Mouse (Mus musculus) frontal cortex, postnatal 36 days (tissue): ENCODE measurements around the gene Atf5.
A peak's percentile ranks its signal among the peaks of the same experiment; 100 is the strongest.

Experiments
- DNase-seq, 2 experiments: peaks; one replicate each; pipeline ENCODE4 v3.0.0; 2022; ENCODE audit warnings: low spot score in 2 of 2

The Atf5 gene

DNA sequence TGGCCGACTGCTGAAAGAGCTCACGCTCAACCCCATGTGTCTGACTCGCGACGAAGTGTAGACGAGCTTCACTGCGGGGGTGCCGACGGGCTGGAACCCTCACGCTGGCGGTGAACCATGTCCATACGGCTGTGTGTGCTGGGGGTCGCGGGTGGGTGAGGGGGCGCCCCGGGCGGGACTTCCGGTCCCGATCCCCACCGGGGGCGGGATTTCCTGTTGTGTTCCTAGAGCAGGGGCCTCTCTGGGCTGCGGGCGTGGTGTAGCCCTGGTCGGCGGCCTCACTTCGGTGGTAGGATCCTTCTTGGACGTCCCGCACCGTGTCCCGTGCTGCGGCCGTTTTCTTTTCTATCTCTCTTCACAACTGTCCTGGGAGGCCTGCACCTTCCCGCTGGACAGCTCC is 33.7 kb upstream of the Atf5 start:
- no peak for DNase-seq

DNA sequence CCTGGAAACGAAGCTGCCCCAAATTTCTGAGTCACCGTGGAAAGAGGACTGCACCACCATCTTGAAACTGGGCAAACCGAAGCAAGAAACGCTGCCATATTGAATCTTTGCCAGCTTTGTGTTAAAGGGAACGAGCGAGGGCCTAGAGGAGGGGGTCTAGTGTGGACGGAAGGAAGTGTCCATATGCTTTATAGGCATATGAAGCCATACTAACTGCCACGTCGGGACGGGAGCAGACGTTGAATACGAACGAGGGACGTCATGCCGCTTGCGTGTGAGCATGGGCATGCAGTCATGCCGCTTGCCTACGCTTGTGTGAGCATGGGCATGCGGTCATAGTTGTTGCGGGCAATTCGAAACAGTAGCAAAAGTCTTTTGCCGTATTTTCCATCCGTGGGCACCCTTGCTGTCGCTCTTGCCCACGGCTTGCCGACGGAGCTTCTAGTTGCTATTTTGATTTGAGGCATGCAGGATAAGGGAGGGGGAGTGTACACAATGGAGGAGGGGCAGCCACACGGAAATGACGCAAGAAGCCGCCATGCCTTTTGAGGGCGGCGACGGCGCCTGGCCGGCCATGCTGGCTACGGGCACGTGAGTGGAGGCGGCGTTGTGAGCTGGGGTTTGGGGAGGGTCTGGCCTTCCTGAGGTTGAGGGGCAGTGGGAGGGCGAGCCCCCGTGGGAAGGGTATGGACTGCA is 33.1 kb upstream of the Atf5 start:
- peak; percentile 92 to 94 for DNase-seq

DNA sequence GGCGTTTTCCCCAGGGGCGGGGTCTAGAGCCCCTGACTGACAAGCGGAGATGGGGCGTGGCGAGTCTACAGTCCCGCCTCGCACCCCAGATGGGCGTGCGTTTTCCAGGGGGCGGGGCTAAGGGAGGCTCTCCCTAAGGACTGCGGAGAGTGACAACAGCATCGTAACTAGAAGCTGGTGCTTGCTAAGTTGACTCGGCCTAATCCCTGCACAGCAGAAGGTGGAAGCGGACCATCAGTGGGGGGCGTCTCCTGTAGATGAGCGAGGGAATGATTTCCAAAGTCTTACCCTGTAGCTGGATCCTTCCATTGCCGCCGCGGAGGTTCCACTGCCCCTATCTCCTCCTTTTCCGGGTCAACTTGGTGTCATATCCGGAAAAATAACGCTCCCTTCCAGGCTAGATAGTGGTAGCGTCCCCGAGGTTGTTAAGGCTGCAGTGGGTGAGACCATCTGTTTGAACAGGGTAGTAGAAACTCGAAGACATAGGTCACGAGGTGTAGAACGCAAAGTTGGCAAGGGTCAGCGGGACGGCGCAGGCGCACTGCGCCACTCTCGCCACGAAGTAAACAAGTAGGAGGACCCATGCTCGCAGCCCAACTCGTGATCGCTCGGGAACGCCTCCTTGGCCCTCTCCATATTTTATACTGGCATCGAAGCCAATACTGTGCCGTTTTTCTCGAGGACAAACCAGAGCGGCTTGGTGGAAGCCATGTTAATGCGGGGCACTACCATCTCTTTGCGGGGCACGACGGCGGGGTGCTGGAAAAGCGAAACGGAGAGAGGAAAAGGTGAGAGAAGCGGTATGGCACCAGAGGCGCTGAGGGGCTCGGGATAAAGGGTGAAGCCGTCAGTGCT is 32.3 kb upstream of the Atf5 start, which contains the start of the genes Akt1s1 and Tbc1d17:
Gene Akt1s1 (plus strand): TSS at position 431 of the 855 bp plus-strand sequence.
Gene Tbc1d17 (minus strand): TSS at position 519 of the 855 bp plus-strand sequence.
- DNase-seq = peak; percentile 100

DNA sequence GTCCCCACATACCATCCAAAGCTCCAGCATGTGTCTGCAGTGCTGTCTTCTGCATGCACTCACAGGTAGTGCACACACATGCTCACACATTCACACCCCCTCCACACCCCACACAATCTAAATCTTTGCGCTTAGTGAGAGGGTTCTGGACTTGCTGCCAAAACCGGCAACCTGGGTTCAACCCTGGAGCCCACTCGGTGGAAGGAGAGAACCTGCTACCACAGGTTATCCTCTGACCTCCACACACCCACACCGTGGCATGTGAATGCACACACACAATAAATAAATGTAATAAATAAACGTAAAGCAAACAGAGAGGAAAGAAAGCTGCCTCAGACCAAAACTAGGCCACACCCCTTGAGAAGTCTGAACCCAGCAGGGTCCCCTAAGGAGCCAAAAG is 31.3 kb upstream of the Atf5 start:
- no peak for DNase-seq

DNA sequence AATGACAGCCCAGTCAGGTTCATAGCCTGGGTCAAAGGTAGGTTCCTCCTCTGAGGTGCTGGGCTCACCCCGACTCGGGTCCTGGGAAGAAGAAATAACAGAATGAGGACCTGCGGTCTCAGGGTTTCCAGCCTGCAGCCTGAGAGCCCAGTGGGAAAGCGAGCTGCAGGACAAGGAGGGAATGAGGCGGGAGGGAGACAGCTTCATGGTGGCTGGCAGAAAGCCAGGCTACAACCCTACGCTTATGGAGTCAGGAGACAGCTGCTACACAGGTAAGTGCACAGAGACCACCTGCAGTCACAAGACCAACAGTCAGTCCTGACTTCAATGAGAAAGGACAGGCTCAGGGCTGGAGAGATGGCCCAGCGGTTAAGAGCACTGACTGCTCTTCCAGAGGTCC is 30.3 kb upstream of the Atf5 start:
- DNase-seq = no peak

DNA sequence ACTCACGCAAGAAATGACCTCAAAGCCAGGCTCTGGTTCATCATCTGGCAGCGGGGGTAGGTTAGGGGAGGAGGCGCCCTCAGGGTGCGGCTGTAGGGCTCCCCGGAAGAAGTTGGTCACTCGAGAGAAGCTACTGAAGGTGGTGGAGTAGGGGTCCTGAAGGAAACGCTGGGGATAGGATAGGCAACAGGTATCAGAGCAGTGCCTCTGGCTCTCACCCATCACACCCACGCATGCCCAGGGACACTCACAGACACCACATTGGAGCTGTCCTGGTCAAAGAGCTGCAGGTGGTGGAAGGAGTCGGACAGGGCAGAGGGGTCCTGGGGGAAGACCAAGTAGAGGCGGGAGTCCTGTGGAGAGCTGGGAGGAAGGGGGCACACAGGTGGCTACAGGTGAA is 28.5 kb upstream of the Atf5 start:
- no peak for DNase-seq

DNA sequence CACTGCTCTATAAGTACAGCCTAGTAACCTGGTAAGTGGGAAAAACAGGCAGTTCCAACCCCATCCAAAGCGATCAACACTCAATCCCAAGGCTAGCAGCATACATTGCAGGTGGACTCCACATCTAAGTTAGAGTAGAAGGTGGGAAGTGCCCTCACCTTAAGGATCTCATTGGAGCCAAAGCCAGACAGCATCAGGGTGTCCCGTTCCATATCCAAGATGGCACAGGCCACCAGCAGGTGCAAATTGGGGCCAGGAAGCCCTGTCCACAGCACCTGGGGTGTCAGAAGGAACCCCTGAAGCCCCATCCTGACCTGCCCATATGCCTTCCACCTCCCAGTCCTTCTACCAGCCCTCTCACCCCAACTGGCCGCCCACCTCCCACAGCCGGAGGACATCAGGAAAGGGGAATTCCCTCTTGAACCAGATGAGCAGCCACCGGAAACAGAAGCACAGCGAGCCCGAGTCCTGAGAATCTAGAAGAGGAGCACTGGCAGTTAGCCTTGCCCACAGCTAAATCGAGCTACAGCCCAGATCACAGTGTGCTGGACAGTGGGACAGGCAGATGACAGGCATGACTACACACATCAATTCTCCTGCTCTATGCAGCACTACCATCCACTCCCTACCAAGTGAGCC is 25.5 kb upstream of the Atf5 start:
- DNase-seq = no peak

DNA sequence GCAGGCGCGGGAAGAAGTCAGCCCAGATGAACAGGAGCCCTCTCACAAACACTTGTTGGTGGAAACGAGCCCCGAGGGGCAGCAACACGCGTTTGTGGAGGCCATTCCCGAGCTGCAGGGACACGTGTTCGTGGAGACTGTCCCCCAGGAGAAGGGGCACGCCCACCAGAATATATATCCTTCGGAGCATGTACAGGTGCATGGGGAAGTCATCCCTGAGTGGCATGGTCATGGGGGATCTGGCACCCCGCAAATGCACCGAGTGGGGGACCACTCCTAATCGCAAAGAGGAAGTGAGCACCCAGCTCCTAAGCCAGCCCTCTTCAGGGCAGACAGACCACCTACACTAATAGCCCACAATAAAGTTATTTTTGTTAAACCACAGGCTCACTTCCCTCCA is 24.0 kb upstream of the Atf5 start:
- no peak for DNase-seq

DNA sequence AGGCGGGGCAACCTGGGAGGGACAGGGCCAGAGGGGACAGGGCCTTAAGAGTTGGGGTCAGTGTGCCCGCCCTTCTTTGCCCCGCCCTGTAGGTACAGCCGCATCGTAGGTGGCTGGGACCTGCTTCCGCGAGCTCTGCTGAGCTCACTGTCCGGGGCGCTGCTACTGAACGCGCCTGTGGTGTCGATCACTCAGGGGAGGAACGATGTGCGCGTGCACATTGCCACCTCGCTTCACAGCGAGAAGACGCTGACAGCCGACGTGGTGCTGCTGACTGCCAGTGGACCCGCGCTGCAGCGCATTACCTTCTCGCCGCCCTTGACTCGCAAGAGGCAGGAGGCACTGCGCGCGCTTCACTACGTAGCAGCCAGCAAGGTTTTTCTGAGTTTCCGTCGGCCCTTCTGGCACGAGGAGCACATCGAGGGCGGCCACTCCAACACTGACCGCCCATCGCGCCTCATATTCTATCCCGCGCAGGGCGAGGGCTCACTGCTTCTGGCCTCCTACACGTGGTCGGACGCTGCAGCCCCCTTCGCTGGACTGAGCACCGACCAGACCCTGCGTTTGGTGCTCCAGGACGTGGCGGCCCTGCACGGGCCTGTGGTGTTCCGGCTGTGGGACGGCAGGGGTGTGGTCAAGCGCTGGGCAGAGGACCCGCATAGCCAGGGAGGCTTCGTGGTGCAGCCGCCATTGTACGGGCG is 23.2 kb upstream of the Atf5 start:
- peak in 1 of 2 experiments; percentile 59 for DNase-seq

DNA sequence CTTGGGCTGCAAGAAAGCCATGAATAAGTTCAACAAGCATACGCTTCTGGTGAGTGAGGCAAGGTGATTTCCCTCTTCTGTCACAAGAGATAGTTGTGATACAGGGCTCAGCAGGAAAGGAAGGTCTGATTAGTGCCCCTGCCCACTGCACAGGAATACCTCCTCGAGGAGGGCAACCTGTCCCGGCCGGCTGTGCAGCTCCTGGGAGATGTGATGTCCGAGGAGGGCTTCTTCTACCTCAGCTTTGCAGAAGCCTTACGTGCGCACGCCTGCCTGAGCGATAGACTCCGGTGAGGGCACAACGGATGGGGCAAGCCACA is 22.7 kb upstream of the Atf5 start:
- no peak for DNase-seq

DNA sequence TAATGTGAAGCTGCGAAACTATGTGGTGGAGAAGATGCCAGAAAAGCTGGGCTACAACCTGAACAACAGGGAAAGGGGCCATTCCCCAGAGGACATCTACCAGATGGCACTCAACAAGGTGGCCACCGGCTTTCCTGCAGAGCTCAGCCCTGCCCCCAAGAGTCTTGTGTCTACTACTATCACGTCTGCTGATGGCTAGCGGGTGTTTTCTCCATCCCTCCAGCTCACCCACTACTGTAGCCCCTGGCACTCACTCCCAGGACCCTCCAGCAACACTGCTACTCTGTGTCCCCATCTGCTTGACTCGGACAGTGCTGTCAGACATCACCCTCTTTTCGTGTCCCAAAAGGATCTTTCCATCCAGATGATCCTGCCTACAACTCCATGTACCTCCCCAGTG is 21.6 kb upstream of the Atf5 start:
- DNase-seq = no peak

DNA sequence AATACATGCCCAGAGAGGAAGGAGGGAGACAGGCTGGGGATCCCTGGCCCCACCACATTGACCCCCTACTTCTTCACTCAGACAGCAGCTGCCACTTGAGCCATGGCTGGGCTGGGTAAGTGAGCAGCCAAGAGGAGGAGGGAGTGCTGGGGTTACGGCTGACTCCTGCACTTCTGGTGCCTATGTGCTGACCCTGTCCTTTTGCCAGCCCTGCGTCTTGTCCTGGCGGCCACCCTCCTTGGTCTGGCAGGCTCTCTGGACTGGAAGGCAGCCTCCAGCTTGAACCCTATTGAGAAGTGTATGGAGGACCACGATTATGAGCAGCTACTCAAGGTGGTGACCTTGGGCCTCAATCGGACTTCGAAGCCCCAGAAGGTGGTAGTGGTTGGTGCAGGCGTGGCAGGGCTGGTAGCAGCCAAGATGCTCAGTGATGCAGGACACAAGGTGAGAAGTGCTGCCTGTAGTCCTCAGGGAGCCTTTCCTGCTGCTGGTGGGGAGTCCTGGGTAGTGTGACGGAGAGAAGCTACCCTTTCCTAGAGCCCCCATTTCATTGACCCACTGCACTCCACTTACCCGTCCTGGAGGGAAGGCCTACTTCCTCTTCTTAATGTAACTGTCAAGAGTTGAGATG is 20.1 kb upstream of the Atf5 start:
- no peak for DNase-seq

DNA sequence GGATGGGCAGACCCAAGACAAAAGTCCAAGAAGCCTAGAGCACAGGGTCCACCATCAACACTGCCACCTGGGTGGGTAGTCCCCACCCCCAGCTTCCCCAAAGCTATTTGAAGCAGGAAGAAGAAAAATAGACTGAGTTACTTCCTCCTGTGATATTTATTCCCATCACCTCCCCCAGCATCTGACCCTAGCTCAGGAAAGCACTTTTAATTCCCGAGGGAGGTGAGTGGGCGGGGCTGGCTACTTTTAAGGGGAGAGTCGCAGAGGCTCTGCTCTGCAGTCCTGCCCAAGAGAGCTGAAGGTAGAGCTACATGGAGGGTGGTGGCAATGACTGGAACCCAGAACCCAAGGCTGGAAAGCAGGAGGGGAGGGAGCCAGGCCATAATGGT is 19.6 kb upstream of the Atf5 start:
- no peak for DNase-seq

DNA sequence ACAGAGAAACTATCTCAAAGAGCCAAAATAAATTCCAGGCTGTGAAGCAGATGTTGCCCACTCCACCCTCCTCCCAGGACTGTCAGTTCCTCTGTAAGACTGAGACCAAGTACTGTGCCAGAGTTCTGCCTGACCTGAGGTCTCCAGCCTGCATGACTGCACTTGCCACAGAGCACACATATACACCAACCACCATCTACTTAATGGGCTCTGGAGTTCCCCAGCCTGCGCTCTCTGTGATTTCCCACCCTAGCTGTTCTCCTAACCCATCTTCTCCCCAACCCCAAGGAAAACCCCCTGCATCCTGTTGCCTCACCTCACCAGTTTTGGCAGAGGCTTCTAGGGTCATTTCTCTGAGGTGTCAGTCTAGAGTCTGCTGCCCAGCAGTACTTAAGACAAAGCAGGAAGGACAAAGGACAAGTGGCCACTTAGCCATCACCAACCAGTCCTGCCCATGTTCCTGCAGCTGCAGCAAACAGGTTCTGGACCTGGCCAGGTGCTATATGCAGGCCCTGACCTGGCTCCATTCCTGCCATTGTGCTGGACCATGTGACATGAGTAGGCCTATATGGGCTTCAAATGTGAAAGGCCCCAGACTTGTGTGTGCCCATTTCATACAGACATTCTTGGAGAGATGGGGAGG is 19.0 kb upstream of the Atf5 start:
- DNase-seq = no peak

DNA sequence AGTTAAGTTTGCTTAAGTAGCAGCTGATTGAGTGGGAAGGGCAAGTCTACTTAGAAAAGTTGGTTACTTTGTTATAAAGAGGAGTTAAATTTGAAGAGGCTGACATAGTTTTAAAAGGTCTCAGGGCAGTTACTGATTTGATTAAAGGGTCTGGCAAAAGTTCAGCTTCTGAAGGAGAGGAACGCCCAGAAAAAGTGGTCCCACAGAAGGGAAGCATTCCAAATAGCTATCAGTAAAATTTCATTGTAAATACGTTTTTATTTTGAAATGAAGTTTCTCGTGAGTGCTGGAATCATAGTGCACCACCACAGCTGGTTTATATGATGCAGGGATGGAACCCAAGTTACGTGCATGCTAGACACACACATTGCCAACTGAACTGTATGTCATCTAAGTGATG is 16.3 kb upstream of the Atf5 start:
- DNase-seq = no peak

DNA sequence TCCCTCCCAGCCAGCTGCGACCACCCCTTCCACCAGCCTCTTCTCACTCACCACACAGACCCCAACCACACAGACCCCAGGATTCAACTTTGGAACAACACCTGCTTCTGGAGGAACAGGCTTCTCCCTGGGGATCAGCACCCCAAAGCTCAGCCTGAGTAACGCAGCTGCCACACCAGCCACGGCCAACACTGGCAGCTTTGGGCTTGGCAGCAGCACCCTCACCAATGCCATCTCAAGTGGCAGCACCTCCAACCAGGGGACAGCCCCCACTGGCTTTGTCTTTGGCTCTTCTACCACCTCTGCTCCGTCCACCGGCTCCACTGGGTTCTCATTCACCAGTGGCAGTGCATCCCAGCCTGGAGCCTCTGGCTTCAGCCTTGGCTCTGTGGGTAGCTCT is 12.2 kb upstream of the Atf5 start:
- no peak for DNase-seq

DNA sequence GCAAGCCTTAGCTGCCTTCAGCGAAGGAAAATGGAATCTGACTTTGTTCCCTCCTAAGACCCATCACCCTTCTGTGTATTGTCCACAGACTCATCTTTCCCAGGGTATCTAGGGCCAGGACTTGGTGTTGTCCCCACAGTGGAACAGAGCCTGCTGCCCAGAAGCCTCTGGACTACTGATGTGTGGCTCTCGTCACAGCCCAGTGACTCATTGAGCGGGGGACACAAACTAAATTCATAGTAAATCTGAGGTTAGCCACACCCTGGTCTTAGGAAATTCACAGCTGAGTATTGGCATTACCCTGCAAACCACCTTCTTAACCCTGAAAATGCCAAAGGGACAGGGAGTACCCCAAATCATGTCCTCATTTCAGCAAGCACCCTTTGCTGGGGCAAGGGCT is 10.3 kb upstream of the Atf5 start:
- no peak for DNase-seq

DNA sequence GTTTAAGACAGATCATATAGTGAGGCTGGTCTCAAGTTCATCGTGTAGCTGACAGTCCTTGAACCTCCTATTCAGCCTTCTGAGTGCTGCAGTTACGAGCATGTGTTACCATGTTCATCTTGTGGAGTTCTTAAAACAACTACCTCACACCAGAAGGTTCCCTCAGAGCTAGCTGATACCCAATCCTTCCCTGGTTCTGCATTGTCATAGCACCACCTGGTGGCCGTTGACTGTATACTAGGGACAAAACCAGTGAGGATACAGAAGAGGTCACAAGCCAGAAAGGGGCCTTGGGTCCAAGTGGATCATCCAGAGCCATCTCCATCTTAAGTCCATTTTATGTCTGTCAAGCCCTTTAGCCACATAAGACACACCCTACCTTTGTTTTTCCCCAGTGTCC is 8.4 kb upstream of the Atf5 start:
- DNase-seq = peak; percentile 72 to 84

DNA sequence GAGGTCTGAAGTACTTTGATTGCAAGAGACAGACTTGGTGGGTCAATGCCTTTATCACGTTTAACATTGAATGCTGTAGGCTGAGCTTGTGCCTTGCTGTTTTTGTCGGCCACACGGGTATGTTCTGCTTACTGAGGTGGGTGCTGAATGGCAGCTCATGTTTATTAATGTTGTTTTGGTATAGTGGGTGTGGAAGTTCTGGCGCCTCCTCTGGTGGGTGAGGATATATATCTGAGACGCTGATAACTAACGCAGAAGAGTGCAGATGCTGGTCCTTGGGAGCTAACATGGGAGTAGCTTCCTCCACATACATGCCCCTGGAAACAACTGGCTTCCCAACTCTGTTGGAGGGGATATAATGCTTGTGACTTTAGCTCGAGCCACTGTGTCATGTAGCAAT is 7.0 kb upstream of the Atf5 start:
- no peak for DNase-seq

DNA sequence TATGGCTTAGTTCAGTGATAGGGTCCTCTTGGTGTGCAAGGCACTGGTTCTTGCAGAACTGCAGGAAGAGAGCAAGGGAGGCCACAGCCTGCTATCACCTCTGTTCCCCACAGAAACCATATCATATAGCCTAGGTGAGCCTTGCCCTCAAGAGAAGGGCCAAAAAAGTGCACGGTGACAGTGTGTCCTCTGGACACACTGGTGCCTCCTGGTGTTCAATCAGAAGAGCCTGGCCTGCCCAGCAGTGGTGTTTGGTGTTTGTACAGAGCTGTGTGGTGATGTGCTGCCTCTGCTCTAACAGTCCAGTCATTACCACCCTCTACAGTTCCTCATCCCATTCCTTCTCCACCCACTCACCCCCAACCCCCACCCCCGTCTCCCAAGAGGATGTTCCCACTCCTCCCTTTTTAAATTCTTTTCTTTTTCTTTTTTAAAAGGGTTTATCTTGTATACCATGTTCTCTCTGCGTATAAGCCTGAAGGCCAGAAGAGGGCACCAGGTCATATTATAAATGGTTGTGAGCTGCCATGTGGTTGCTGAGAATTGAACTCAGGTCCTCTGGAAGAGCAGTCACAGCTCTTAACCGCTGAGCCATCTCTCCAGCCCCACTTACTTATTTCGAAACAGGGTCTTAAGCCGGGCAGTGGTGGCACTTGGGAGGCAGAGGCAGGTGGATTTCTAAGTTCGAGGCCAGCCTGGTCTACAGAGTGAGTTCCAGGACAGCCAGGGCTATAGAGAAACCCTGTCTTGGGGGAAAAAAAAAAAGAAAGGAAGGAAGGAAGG is 5.4 kb upstream of the Atf5 start:
- DNase-seq = no peak

DNA sequence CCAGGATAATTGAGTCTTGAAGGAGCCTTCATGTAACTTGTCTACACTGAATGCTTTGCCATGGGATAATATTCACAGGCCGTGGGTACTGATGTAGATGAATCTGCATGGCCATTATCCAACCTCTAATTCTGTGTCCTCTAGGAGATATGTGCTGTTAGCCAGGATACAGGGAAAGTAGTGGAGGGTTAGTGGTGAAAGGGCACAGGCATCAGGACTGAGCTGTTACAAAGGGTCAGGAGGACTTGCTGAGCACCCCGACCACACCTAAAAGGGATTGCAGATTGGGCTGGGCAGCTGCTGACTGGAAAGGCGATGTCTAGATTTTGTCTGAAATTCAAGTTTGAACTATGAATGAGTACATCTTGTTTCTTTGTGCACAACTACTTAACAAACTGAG is 4.1 kb upstream of the Atf5 start:
- no peak for DNase-seq
